Mouse (Mus musculus) ES-E14 (cell line): ENCODE measurements around the gene Tmem132b. TPM values are rescaled to one million over a fixed set of nuclear protein-coding genes. Genes with fewer than 3 reads are reported as not detected.
"Not testable (repeated sequence)": the region's sequence is repeated elsewhere in the genome, so short reads cannot be mapped to it uniquely, and the experiment has no call there.

Source experiments
- DNase-seq: peaks from one replicate; pipeline ENCODE4 v3.0.0-alpha.2; 2013; ENCODE audit warnings: low read depth, low spot score
- H3K27ac ChIP-seq: 2 replicates; pipeline ENCODE4 v1.5.1; 2012; ENCODE audit warnings: low read depth, mild to moderate bottlenecking, low read length, moderate library complexity, mixed read lengths; ENCODE audit not compliant: poor library complexity, insufficient read depth, severe bottlenecking
- H3K36me3 ChIP-seq: 2 replicates; pipeline ENCODE4 v1.6.1; 2012; ENCODE audit warnings: mild to moderate bottlenecking, low read length, moderate library complexity, mixed read lengths; ENCODE audit not compliant: control insufficient read depth, poor library complexity, insufficient read depth, severe bottlenecking
- H3K4me1 ChIP-seq, 2 experiments: fragments of 150-350 bp in 1 of 2; sonication (generic) in 1 of 2; 2 replicates each; pipeline ENCODE4 v1.6.1; 2012; ENCODE audit warnings: low read length in 2 of 2, mild to moderate bottlenecking in 1 of 2, mixed read lengths in 1 of 2; ENCODE audit not compliant: control insufficient read depth in 2 of 2, insufficient read depth in 2 of 2, poor library complexity in 1 of 2
- H3K4me3 ChIP-seq, 2 experiments: fragments of 150-350 bp in 1 of 2; sonication (generic) in 1 of 2; 2 replicates each; pipeline ENCODE4 v1.5.1; 2012; ENCODE audit warnings: low read length in 2 of 2, low read depth in 1 of 2, mild to moderate bottlenecking in 1 of 2, mixed read lengths in 1 of 2; ENCODE audit not compliant: insufficient read depth in 1 of 2, poor library complexity in 1 of 2, severe bottlenecking in 1 of 2
- H3K9ac ChIP-seq: 2 replicates; pipeline ENCODE4 v1.6.1; 2012; ENCODE audit warnings: low read depth, mild to moderate bottlenecking, low read length, mixed read lengths; ENCODE audit not compliant: poor library complexity, insufficient read depth, severe bottlenecking
- H3K9me3 ChIP-seq: fragments of 150-350 bp; sonication (generic); 2 replicates; pipeline ENCODE4 v1.6.1; 2012; ENCODE audit warnings: low read depth, mild to moderate bottlenecking, low read length; ENCODE audit not compliant: control insufficient read depth, insufficient read depth
- CHD2 ChIP-seq: IDR thresholded peaks from 2 replicates; pipeline ENCODE4 v1.6.1; 2014; ENCODE audit warnings: mild to moderate bottlenecking, low read depth, low read length, inconsistent platforms
- HCFC1 ChIP-seq: IDR thresholded peaks from 2 replicates; pipeline ENCODE4 v1.6.1; 2012; ENCODE audit warnings: low read length, inconsistent platforms, borderline replicate concordance; ENCODE audit not compliant: insufficient read depth
- MAFK ChIP-seq: IDR thresholded peaks from 2 replicates; pipeline ENCODE4 v1.6.1; 2014; ENCODE audit warnings: mild to moderate bottlenecking, low read depth, low read length, inconsistent platforms; ENCODE audit not compliant: insufficient read depth
- ZC3H11A ChIP-seq: IDR thresholded peaks from 2 replicates; pipeline ENCODE4 v1.6.1; 2012; ENCODE audit warnings: low read depth, mild to moderate bottlenecking, inconsistent platforms, low read length, borderline replicate concordance
- ZNF384 ChIP-seq: IDR thresholded peaks from 2 replicates; pipeline ENCODE4 v1.6.1; 2012; ENCODE audit warnings: low read depth, low read length, inconsistent platforms
- in situ Hi-C, 2 experiments: fragments of 600-800 bp; cut with MboI; formaldehyde crosslinking; loops; one replicate each; pipeline ENCODE4 v1.15.1; 2025; ENCODE audit warnings: low sequenced_read_pairs in 2 of 2, inconsistent platforms in 1 of 2; ENCODE audit not compliant: unreplicated experiment in 2 of 2
- total RNA-seq: library from RNA; depleted of rRNA; stranded (reverse); fragments of 300-350 nt; gene quantifications from 2 replicates; pipeline ENCODE4 v1.2.3, GENCODE M21; 2012

Tmem132b gene
- total RNA-seq, 1 experiment, result 0.13 TPM

GRCm38 (mm10) chr5:125486088-125486487 is 45.5 kb upstream of the Tmem132b start:
- H3K9ac ChIP-seq, result no peak overlapping the region

DNA sequence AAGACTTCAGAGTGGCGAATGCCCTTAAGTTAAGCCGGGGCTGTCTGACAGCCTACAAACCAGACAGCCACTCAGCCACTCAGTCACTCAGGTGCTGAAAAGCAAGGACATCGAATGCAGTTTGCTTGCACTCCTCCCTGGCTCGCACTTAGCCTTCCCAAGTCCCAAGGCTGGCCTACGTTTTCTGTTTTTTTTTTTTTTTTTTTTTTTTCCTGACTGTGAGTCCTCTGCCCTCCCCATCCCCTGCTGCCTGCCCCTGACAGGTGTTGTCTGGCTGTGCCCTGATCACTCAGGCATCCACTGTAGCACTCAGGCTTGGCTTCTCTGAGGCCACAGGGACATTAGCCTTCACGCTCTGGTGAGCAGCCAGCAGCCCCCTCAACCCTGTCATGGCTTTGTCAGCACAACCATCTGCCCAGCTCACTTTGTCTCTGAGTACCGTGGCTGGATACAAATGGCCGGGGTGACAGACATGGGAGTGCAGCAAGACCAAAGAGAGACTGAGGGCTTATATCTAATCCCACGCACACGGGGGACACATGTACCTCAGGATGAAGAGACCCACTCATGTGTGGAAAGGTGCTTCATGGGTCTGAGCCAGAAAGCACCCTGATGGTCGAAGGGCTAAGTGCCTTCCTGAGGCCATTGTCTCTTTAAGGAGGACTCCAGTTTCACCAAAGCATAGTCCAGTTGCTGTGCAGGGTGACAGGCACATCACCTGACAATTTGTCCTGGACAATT is 44.0 kb upstream of the Tmem132b start:
- peaks cover 3% of the 10 kb centered on the region; the same call in 1 of the 2 replicates for H3K36me3 ChIP-seq
- H3K9me3 ChIP-seq, result no peaks in the 10 kb centered on the region
- no peak for TF ChIP-seq MAFK
- no peak for TF ChIP-seq CHD2
- TF ChIP-seq ZNF384, result 0 out of 2 replicates have a peak, but pooled peaks have one; percentile 11
- no peak for TF ChIP-seq HCFC1
- no peak overlapping the region for H3K4me3 ChIP-seq
- no peak for DNase-seq
- no peak overlapping the region for H3K9ac ChIP-seq
- in situ Hi-C loops, result no loop called here
- H3K4me1 ChIP-seq, result peaks cover 0 to under 1% of the 10 kb centered on the region in 2 experiments; a peak in 1 of 4 replicates
- no peak overlapping the region for H3K27ac ChIP-seq

More at GRCm38 (mm10) chr5:125486088-125486487, 45.5 kb upstream of the Tmem132b start:
- Histone ChIP-seq H3K27ac (no peak overlapping the region), H3K9me3 (no peaks in the 10 kb centered on the region), H3K36me3 (peaks cover 3% of the 10 kb centered on the region; the same call in 1 of the 2 replicates), H3K4me1 (0 out of 4 replicates have a peak, but pooled peaks cover 0 to under 1% of the 10 kb centered on the region in 2 experiments), H3K4me3 (no peak overlapping the region)
- DNase-seq, result no peak
- in situ Hi-C loops, result no loop called here
- TF ChIP-seq ZNF384 (no peak), MAFK (no peak), CHD2 (no peak), ZC3H11A (no peak), HCFC1 (no peak)

DNA sequence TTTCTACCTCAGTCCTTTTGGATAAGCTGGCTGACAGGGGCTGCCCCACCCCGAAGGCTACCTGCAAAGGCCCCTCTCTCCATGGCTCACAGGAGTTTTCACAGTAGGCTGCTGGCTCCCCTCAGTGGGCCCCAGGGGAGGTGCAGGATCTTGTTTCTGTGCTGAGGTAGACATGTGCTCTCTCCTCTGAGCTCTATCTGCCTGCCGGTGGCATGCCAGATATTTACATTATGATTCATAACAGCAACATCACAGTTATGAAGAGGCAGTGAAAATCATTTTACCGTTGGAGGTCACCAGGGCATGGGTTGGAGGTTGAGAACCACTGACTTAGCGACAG is 43.5 kb upstream of the Tmem132b start:
- Histone ChIP-seq H3K36me3 (peaks cover under 1% of the 10 kb centered on the region; the same call in 1 of the 2 replicates), H3K4me3 (no peak overlapping the region), H3K9ac (no peak overlapping the region), H3K4me1 (peaks cover 0 to 6% of the 10 kb centered on the region in 2 experiments; a peak in 2 of 4 replicates), H3K9me3 (no peaks in the 10 kb centered on the region), H3K27ac (no peak overlapping the region)
- in situ Hi-C loops, result no loop called here
- no peak for TF ChIP-seq MAFK
- TF ChIP-seq ZC3H11A, result no peak
- no peak for TF ChIP-seq HCFC1
- no peak for DNase-seq

DNA sequence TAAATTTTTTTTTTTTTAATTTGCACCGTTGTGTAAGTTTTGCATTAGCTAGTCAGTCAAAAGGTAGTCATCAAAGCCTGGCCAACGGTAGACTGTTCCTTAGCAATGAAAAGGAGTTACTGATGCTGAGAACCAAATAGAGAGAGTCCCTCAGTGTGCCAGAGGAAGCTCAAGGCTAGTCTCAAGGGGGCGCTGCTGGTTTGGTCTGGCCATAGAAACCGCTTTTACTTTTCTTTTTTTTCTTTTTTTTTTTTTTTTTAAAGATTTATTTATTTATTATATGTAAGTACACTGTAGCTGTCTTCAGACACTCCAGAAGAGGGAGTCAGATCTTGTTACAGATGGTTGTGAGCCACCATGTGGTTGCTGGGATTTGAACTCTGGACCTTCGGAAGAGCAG is 42.6 kb upstream of the Tmem132b start:
- in situ Hi-C loops, H3K27ac ChIP-seq, H3K4me1 ChIP-seq, H3K9ac ChIP-seq, H3K4me3 ChIP-seq, DNase-seq, H3K36me3 ChIP-seq, H3K9me3 ChIP-seq: not testable (repeated sequence)
- TF ChIP-seq ZNF384, result peak; percentile 60; the same call in 1 of the 2 replicates

GRCm38 (mm10) chr5:125491107-125491506 is 40.5 kb upstream of the Tmem132b start:
- Histone ChIP-seq H3K4me1 (peaks cover 0 to 10% of the 10 kb centered on the region in 2 experiments; a peak in 2 of 4 replicates), H3K9ac (no peak overlapping the region), H3K4me3 (no peak overlapping the region), H3K36me3 (no peaks in the 10 kb centered on the region; the same call in 1 of the 2 replicates), H3K9me3 (no peaks in the 10 kb centered on the region), H3K27ac (no peak overlapping the region)
- TF ChIP-seq HCFC1, result no peak
- DNase-seq, result no peak
- in situ Hi-C loops, result no loop called here
